Mouse (Mus musculus): Measurements from ENCODE around the gene Hhatl. TPM values are rescaled to one million over a fixed set of nuclear protein-coding genes. Genes with fewer than 3 reads are reported as not detected.

Hhatl gene
- not detected for polyA plus RNA-seq (2014; fragmentation: Illumina TruSeq; extraction: RNeasy Lipid Tissue Mini Kit (QIAGEN cat#74804); ENCODE audit: low read depth, low replicate concordance)

GRCm38 (mm10) chr9:121791757-121792521, at the start of gene Hhatl:
TSS of gene Hhatl (minus strand) at chr9:121792507.

DNA sequence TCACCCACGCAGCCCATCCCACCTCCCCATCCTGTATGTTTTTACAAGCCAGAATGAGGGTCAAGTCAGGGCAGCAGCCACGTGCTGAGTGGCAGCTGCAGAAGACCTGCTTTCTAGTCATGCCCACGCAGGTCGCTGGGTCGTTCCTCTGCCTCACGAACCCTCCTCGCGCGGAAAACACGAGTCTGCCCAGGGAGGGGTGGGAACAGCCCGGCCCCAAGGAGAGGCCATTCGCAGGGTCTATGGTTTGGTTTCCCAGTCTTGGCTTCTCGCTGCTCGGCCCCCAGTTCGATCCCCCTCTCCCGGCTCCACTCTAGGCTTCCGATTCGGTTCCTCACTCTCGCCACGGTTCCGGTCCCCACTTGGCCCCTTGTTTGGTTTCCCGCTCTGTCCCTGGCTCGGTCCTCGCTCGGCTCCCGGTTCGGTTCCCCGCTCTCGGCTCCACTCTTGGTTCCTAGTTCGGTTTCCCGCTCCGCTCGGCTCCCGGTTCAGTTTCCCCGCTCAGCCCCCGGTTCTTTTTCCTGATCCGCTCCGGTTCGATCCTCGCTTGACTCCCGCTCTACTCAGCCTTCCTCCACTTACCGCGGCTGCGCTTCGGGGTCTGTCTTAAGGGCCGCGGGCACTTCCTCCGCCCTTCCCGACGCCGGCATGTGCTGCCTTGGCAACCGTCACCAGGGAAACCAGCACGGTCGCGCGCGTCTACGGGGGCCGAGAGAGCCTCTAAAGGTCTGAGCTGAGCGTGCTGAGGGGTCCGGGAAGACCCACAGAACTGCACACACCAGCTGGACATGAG, 46.7 kb upstream of the Hhatl start, which contains the start of gene Ccdc13:
Ccdc13 (minus strand) TSS at position 633 of the 793 bp plus-strand sequence.

GRCm38 (mm10) chr9:121777484-121778065, 14.7 kb downstream of the Hhatl start, which contains the start of gene Klhl40:
TSS of gene Klhl40 (plus strand) at chr9:121777607.

DNA sequence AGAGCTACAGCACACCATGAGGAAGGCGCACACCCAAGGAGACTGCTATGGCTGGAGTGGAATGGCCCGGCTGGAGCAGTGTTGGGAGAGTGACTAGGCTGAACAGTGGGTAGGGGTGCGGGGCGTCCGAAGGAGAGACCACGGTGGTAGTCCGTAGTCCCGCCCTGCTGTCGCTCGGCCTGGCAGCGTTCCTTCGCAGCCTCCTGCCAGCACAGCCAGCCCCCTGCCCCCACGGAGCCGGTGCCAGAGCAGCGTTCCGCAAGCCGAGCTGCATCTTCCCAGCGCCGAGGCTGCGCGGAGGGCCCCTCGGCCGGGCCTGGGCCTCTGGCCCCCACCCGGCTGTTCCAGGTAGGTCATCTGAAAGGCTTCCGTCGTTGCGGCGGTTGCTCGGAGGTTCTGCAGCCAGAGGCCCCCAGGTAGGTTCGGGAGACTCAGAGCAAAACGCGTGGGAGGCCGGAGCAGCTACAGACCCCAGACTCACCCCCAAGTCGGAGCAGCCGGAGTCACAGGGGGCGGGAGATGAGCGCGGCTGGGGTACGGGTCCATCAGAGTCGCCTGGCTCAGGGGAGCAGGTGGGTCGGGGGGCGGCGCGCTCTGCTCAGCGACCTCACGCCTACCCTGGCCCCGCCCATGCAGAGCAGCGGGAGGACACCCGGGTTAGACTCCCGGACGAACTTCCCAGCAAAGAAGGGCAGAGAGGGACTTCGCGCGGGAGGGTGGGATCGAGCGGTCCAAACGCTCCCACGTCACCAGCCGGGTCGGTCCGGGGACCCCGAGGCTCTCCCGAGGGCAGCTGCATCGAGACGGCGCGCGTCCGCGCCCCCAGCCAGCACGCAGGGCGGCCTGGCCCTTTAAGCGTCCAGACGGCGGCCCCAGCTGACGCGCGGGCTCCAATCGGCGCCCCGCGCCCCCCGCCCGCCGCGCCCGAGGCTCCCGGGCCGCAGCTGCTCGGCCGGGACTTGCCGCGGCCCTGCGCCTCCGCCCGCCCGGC, 32.9 kb downstream of the Hhatl start, which contains the start of gene Zfp651:
Zfp651 (plus strand) TSS at position 240 of the 991 bp plus-strand sequence.

Other genes starting within 250 kb of the Hhatl start
- not detected for gene Lyzl4, start 150.4 kb downstream of the Hhatl start, polyA plus RNA-seq (2014; fragmentation: Illumina TruSeq; extraction: RNeasy Lipid Tissue Mini Kit (QIAGEN cat#74804); ENCODE audit: low read depth, low replicate concordance)
- not detected for gene Vipr1, start 149.8 kb downstream of the Hhatl start, polyA plus RNA-seq (2014; fragmentation: Illumina TruSeq; extraction: RNeasy Lipid Tissue Mini Kit (QIAGEN cat#74804); ENCODE audit: low read depth, low replicate concordance)
- 7.9 TPM for gene Sec22c, start 87.0 kb downstream of the Hhatl start, polyA plus RNA-seq (2014; fragmentation: Illumina TruSeq; extraction: RNeasy Lipid Tissue Mini Kit (QIAGEN cat#74804); ENCODE audit: low read depth, low replicate concordance)
- 53.9 TPM for gene Ss18l2, start 82.2 kb downstream of the Hhatl start, polyA plus RNA-seq (2014; fragmentation: Illumina TruSeq; extraction: RNeasy Lipid Tissue Mini Kit (QIAGEN cat#74804); ENCODE audit: low read depth, low replicate concordance)
- 128 TPM for gene Nktr, start 73.3 kb downstream of the Hhatl start, polyA plus RNA-seq (2014; fragmentation: Illumina TruSeq; extraction: RNeasy Lipid Tissue Mini Kit (QIAGEN cat#74804); ENCODE audit: low read depth, low replicate concordance)
- 0.29 TPM for gene Zfp651, start 33.2 kb downstream of the Hhatl start, polyA plus RNA-seq (2014; fragmentation: Illumina TruSeq; extraction: RNeasy Lipid Tissue Mini Kit (QIAGEN cat#74804); ENCODE audit: low read depth, low replicate concordance)
- gene Klhl40, start 14.9 kb downstream of the Hhatl start, polyA plus RNA-seq (2014; fragmentation: Illumina TruSeq; extraction: RNeasy Lipid Tissue Mini Kit (QIAGEN cat#74804); ENCODE audit: low read depth, low replicate concordance), result not detected
- not detected for gene Ccdc13, start 47.0 kb upstream of the Hhatl start, polyA plus RNA-seq (2014; fragmentation: Illumina TruSeq; extraction: RNeasy Lipid Tissue Mini Kit (QIAGEN cat#74804); ENCODE audit: low read depth, low replicate concordance)
- 59.5 TPM for gene Higd1a, start 65.9 kb upstream of the Hhatl start, polyA plus RNA-seq (2014; fragmentation: Illumina TruSeq; extraction: RNeasy Lipid Tissue Mini Kit (QIAGEN cat#74804); ENCODE audit: low read depth, low replicate concordance)
- gene Ackr2, start 105.8 kb upstream of the Hhatl start, polyA plus RNA-seq (2014; fragmentation: Illumina TruSeq; extraction: RNeasy Lipid Tissue Mini Kit (QIAGEN cat#74804); ENCODE audit: low read depth, low replicate concordance), result 0.58 TPM
- gene Cyp8b1, start 123.8 kb upstream of the Hhatl start, polyA plus RNA-seq (2014; fragmentation: Illumina TruSeq; extraction: RNeasy Lipid Tissue Mini Kit (QIAGEN cat#74804); ENCODE audit: low read depth, low replicate concordance), result not detected
- 0.47 TPM for gene Fam198a, start 158.5 kb upstream of the Hhatl start, polyA plus RNA-seq (2014; fragmentation: Illumina TruSeq; extraction: RNeasy Lipid Tissue Mini Kit (QIAGEN cat#74804); ENCODE audit: low read depth, low replicate concordance)
- 0.23 TPM for gene Pomgnt2, start 204.6 kb upstream of the Hhatl start, polyA plus RNA-seq (2014; fragmentation: Illumina TruSeq; extraction: RNeasy Lipid Tissue Mini Kit (QIAGEN cat#74804); ENCODE audit: low read depth, low replicate concordance)